Mouse (Mus musculus): ENCODE data around the gene Sec14l2.
"Not testable (repeated sequence)": the region's sequence is repeated elsewhere in the genome, so short reads cannot be mapped to it uniquely, and the experiment has no call there.

The Sec14l2 gene

GRCm38 (mm10) chr11:4133450-4133849 lies 10.2 kb upstream of the Sec14l2 start:
- DNase-seq (ENCODE audit: low read depth, low spot score), result peak; percentile 56

- DNase-seq (ENCODE audit: low read depth, low spot score), result not testable (repeated sequence)
These were observed 5.2 kb upstream of the Sec14l2 start for GRCm38 (mm10) chr11:4128461-4128860.

- no peak for DNase-seq (ENCODE audit: low read depth, low spot score)
These were observed 3.8 kb upstream of the Sec14l2 start for GRCm38 (mm10) chr11:4127059-4127458.

- peak; percentile 87 for DNase-seq (ENCODE audit: low read depth, low spot score)
These were observed 707 bp upstream of the Sec14l2 start for GRCm38 (mm10) chr11:4123922-4124321.

- no peak for DNase-seq (ENCODE audit: low read depth, low spot score)
These were observed 989 bp downstream of the Sec14l2 start for GRCm38 (mm10) chr11:4122226-4122625.

GRCm38 (mm10) chr11:4121691-4122090 lies 1.5 kb downstream of the Sec14l2 start:
- DNase-seq (ENCODE audit: low read depth, low spot score), result no peak

GRCm38 (mm10) chr11:4119635-4120034 lies 3.6 kb downstream of the Sec14l2 start:
- no peak for DNase-seq (ENCODE audit: low read depth, low spot score)

GRCm38 (mm10) chr11:4118081-4118921 lies 4.9 kb downstream of the Sec14l2 start:
- peak; percentile 25 for DNase-seq (ENCODE audit: low read depth, low spot score)

GRCm38 (mm10) chr11:4117372-4118071 lies 5.7 kb downstream of the Sec14l2 start:
- DNase-seq (ENCODE audit: low read depth, low spot score), result no peak

GRCm38 (mm10) chr11:4116458-4117141 lies 6.6 kb downstream of the Sec14l2 start:
- no peak for DNase-seq (ENCODE audit: low read depth, low spot score)

- no peak for DNase-seq (ENCODE audit: low read depth, low spot score)
These were observed 7.8 kb downstream of the Sec14l2 start for GRCm38 (mm10) chr11:4115407-4115806.

- not testable (repeated sequence) for DNase-seq (ENCODE audit: low read depth, low spot score)
These were observed 8.7 kb downstream of the Sec14l2 start for GRCm38 (mm10) chr11:4114541-4114940.

- no peak for DNase-seq (ENCODE audit: low read depth, low spot score)
These were observed 9.2 kb downstream of the Sec14l2 start for GRCm38 (mm10) chr11:4113970-4114369.

GRCm38 (mm10) chr11:4113496-4113895 lies 9.7 kb downstream of the Sec14l2 start:
- DNase-seq (ENCODE audit: low read depth, low spot score), result no peak

GRCm38 (mm10) chr11:4112861-4113260 lies 10.4 kb downstream of the Sec14l2 start:
- DNase-seq (ENCODE audit: low read depth, low spot score), result no peak

GRCm38 (mm10) chr11:4112033-4112432 lies 11.2 kb downstream of the Sec14l2 start:
- no peak for DNase-seq (ENCODE audit: low read depth, low spot score)

GRCm38 (mm10) chr11:4108691-4109090 lies 14.5 kb downstream of the Sec14l2 start:
- DNase-seq (ENCODE audit: low read depth, low spot score), result no peak

GRCm38 (mm10) chr11:4107901-4108300 lies 15.3 kb downstream of the Sec14l2 start:
- DNase-seq (ENCODE audit: low read depth, low spot score), result not testable (repeated sequence)

GRCm38 (mm10) chr11:4105444-4105843 lies 17.8 kb downstream of the Sec14l2 start:
- no peak for DNase-seq (ENCODE audit: low read depth, low spot score)

GRCm38 (mm10) chr11:4104989-4105388 lies 18.2 kb downstream of the Sec14l2 start:
- DNase-seq (ENCODE audit: low read depth, low spot score), result no peak

GRCm38 (mm10) chr11:4103522-4103921 lies 19.7 kb downstream of the Sec14l2 start:
- DNase-seq (ENCODE audit: low read depth, low spot score), result no peak

GRCm38 (mm10) chr11:4101851-4102250 lies 21.4 kb downstream of the Sec14l2 start:
- DNase-seq (ENCODE audit: low read depth, low spot score), result no peak

Measured in A20 (cell line).